Mouse (Mus musculus): ENCODE measurements at regions not wholly inside any gene's neighbourhood (a gene's known extent, or its start where the extent isn't known, plus 50 kb on each side); places are given as distances from the start of the nearest gene placed in this dataset.

DNA sequence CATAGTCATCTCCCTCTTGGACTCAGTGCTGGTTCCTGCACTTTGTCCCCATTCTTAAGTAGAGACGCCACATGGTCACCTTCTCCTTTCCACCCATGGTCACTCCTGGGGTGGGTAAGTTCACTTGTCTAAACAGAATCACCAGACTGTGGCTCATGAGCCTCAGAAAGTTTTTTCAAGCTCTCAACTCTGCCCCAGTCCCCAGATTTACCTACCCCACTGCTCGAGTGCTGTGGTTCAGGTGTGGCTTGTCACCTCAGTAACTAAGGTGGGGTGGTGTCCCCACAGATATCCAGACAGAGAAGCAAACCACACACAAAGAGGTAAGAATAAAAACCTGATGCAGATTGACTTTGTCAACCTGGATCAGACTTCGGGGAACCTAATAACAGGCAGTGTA lies 87.6 kb downstream of the Rpl10-ps3 start:
- DNase-seq (ENCODE audit: low read depth, low spot score) = no peak

DNA sequence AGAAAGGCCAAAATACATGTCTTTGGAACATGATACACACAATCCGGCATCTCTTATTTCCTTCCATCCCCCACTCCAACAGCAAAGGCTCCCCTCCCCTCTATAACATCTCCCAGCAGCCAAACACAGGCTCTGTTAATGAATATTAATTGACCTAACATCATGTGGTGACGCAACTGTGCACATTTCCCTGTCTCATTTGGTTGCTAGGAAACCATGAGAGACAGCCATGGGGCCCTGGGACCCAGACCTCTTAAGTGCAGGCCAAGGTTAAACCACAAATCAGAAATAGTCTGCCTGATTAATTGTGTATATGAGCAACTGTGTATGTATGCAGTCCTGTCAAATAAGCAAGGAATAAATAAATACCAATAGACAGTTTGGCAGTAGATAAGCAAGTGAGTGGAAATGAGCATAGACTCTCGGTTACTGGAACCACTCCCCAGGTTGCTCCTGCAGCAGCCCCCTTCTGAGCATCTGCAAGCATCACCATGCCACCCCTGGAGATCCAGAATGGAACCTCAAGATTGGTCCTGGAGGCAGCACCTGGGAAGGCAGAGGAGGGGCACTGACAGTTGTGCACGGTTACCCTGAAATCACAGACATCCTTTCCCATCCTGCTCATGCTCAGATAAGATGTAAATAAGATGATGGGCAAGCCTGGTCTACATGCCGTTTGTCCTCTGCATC lies 99.6 kb downstream of the Rpl10-ps3 start:
- DNase-seq (ENCODE audit: low read depth, low spot score) = no peak

DNA sequence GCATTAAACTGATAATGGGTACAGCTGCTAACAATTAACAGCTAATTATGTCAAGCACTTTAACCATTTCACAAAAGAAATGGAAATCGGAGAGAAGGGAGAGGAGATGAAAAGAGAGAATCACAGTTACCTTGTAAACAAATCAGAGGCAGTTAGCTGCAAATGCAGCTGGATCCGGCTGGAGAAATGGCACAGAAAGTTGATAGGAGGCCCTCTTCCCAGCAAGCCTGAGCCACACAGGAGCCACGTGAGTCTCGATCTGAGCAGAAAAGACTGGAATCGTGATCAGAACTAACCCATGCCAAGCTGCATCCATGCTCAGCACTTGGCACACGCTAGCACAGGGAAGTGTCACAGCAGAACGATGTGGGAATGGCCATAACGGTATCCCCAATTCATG lies 103.8 kb downstream of the Rpl10-ps3 start:
- no peak for DNase-seq (ENCODE audit: low read depth, low spot score)

GRCm38 (mm10) chr9:50235908-50236307 lies 108.9 kb downstream of the Rpl10-ps3 start:
- DNase-seq (ENCODE audit: low read depth, low spot score) = no peak

GRCm38 (mm10) chr9:50234655-50235054 lies 110.1 kb downstream of the Rpl10-ps3 start:
- DNase-seq (ENCODE audit: low read depth, low spot score) = no peak

DNA sequence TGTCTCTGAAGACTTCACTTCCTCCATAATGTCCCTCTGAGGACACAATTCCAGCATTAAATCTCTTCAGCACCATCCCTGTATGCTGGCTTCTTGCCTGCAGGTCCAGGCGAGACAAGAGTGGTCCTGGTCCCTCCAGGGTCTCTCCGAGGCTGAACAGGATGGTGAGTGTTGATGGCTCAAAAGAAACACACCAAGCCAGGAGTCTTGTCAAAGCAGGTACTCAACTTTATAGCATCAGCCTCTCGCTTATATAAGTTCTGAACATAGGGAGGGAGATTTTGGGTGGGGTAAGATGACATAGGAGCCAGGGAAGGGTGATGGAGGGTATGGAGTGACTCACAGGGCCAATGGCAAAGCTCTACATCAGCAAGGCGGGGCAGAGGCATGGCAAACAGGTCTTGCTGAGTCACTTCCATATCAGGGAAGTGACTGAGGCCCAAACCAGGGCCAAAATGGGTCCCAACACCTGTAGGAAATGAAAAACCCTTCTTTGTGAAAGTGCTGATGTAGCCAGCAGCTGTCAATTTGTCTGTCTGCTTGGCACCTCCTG lies 111.7 kb downstream of the Rpl10-ps3 start:
- no peak for DNase-seq (ENCODE audit: low read depth, low spot score)

GRCm38 (mm10) chr9:50210481-50210880 lies 134.3 kb downstream of the Rpl10-ps3 start:
- no peak for DNase-seq (ENCODE audit: low read depth, low spot score)

DNA sequence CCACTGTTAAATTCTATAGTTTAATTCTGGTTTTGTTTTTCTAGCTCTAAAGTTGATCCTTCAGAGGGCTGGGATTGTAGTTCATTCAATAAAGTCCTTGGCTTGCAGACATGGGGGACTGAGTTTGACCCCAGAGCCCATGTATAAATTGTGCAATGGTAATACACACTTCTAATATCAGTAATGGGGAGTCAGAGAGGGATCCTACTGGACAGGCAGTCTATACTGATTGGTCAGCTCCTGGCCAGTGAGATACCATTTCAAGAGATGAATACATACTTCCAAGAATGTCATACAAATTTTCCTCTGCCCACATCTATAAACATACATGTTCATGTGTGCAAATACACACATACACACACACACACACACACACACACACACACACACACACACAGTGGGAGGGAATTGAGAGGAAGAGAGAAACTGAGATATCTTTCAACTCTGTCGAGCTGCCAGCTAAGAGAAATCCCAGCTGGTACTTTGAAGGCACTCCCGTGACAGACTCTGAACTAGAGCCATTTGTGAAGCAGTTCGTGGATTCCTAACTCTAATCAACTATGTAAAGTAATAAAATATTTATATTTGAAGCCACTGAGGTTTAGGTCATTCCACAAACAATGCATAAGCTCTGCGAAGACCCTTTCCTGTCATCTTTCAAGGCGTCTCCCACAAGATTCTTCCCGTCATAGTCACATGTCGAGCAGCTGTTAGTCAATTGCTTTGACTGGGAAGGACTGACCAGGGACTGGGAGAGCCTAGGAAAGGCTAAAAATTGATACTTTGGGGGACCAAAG lies 145.1 kb downstream of the Rpl10-ps3 start:
- no peak for DNase-seq (ENCODE audit: low read depth, low spot score)

DNA sequence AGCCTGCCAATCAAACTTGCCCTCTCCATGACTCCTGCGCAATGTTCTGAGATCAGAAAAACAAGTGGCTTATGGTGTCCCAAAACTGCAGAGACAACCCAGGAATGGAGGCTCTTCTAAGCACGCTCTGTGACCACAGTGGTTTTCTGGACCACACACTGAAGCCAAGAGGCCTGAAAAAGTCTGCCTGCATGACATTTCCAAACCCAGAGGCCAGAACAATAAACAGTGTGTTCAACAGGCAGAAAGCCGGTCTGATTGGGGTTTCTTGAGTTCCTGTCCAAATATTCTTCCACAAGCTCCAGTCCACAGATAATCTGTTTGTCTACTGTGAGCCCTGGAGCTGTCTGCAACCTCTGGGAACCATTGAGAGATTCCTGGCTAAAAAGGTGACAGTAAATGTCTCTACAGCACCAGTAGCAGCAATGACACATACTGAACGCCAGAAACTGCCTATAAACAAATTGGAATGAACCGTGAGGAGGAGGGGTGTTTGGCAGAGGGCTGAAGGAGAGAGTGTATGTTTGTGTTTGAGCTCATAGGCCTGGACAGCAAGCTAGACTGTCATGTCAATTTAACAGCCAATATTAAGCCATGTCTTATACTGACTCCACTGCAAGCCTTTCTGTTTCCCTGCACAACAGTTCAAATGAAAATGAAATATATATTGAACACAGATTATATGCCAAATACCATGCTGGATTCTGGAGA lies 152.2 kb downstream of the Rpl10-ps3 start:
- peak; percentile 25 for DNase-seq (ENCODE audit: low read depth, low spot score)

GRCm38 (mm10) chr9:50191136-50191535 lies 153.6 kb downstream of the Rpl10-ps3 start:
- no peak for DNase-seq (ENCODE audit: low read depth, low spot score)

GRCm38 (mm10) chr9:50188576-50189070 lies 156.1 kb downstream of the Rpl10-ps3 start:
- DNase-seq (ENCODE audit: low read depth, low spot score) = peak; percentile 44

GRCm38 (mm10) chr9:50181360-50181759 lies 163.4 kb downstream of the Rpl10-ps3 start:
- no peak for DNase-seq (ENCODE audit: low read depth, low spot score)

GRCm38 (mm10) chr9:50176131-50176530 lies 168.6 kb downstream of the Rpl10-ps3 start:
- DNase-seq (ENCODE audit: low read depth, low spot score) = no peak

DNA sequence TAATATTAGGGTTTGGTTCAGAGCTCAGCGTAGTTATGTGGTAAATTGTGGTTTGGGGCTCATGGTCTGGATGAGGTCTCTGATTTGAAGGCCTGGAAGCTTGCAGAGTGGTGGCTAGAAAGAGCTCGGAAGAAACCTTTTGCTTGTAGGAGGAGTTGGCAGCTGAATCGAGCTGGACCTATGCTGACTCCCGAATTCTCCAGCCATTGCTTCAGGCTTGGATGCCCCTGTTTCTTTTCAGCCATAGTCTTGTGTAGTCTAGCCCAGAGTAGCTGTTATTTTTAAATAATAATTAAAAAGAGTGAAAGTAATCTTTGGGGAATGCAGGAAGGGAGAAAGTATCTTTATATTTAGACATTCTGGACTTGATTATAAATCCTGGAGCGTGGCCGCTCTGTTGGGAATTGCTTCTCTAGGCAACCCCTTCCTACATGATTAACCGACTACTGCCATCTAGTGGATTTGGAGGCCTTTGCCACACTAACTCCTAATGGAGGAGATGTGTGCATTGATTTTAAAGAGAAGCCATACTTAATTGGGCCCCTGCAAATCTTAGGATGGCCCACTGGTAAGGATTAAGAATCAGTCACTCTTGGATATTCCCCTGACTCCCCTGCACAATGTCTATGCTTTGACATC lies 172.8 kb downstream of the Rpl10-ps3 start:
- peak; percentile 60 for DNase-seq (ENCODE audit: low read depth, low spot score)

DNA sequence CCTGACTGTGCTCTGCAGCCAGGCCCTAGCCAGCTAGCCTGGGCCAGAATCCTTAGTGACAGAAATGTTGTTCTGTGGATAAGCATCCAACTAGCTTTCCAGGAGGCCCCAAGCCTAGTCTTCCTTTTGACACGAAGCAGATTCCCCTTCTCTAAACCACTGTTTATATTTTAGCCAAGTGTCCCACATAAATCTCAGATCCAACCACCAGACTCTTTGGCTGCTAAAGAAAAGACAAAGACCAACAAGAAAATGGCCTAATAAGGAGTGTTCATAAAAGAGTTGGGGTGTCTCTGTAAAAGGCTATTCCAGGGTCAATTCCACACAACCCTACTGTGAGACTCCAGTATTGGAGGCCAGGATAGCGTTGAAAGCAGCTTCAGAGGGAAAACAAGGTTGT lies 173.6 kb downstream of the Rpl10-ps3 start:
- DNase-seq (ENCODE audit: low read depth, low spot score) = no peak

- DNase-seq (ENCODE audit: low read depth, low spot score) = no peak
These were observed 174.1 kb downstream of the Rpl10-ps3 start for GRCm38 (mm10) chr9:50170637-50171036.

DNA sequence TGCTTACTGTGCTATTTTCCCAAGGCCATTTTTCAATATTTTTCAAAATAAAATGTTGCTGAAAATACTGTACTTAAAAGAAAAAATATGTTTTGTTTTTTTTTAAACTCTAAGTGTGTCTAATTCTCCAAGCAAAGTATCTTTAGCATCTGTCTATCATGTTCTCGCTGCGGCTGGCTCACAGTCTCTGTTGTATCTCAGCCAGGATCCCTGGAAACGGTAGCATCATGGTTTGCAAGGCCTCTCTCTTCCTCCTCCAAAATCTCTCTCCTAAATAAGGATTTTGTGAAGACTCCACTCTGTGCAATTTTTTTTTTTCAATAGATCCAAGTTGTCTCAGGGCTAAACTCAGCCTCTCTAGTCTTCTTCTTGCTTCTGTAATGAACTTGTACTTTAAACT lies 190.2 kb downstream of the Rpl10-ps3 start:
- no peak for DNase-seq (ENCODE audit: low read depth, low spot score)

DNA sequence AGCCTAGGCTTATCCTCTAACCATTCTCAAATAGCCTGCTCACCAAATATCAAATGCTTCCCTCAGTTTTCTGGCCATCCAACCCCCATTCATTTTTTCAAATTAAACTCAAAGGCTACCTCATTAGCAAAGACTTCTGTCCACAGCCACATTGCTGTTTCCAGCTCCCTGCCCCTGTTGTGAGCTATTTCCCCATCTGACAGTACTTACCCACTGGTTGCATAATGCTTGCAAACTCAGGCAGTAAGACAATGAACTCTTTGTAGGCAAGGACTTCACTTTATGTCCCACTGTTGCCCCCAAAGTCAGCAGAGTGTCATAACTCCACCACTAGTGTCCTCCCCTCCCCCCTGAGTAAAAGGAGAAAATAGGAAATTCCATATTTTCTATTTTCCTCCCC lies 194.7 kb downstream of the Rpl10-ps3 start:
- no peak for DNase-seq (ENCODE audit: low read depth, low spot score)

GRCm38 (mm10) chr9:50142756-50143155 lies 202.0 kb downstream of the Rpl10-ps3 start:
- no peak for DNase-seq (ENCODE audit: low read depth, low spot score)

DNA sequence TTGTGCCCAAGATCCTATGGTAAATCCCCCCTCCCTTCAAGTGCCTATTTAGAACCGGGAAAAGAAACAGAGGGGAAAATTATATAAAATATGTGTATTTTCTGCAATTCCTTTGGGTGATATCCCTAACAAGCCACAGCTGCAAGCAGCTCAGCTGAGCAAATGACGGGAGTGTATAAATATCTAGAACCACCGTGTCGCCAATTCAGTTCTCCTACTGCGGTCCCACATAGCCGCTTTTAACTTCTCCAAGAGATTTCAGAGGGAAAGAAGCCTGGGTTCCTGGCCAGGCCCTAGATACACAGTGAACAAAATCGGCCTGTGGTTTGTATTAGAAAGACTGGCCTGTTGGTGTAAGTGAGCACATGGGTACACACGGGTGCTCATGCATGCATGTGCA lies 202.7 kb downstream of the Rpl10-ps3 start:
- DNase-seq (ENCODE audit: low read depth, low spot score) = no peak

GRCm38 (mm10) chr9:50141176-50141575 lies 203.6 kb downstream of the Rpl10-ps3 start:
- DNase-seq (ENCODE audit: low read depth, low spot score) = no peak
